Mouse (Mus musculus) cerebellum, adult 11 months (tissue): ENCODE results near the gene Slc48a1.
A peak's percentile ranks its signal among the peaks of the same experiment; 100 is the strongest.

ENCODE experiments used
- DNase-seq: peaks from one replicate; pipeline ENCODE4 v3.0.0; 2022

Gene Slc48a1

GRCm38 (mm10) chr15:97808532-97808931 lies 30.2 kb downstream of the Slc48a1 start:
- DNase-seq, result no peak

- no peak for DNase-seq
These were observed 30.9 kb downstream of the Slc48a1 start for GRCm38 (mm10) chr15:97809206-97809605.

- no peak for DNase-seq
These were observed 31.6 kb downstream of the Slc48a1 start for GRCm38 (mm10) chr15:97809942-97810341.

GRCm38 (mm10) chr15:97810399-97810798 lies 32.1 kb downstream of the Slc48a1 start:
- DNase-seq, result no peak

- no peak for DNase-seq
These were observed 33.0 kb downstream of the Slc48a1 start for GRCm38 (mm10) chr15:97811307-97811706.

- peak; percentile 81 for DNase-seq
These were observed 33.8 kb downstream of the Slc48a1 start for GRCm38 (mm10) chr15:97812126-97812525.

- DNase-seq, result no peak
These were observed 34.6 kb downstream of the Slc48a1 start for GRCm38 (mm10) chr15:97812875-97813274.

GRCm38 (mm10) chr15:97813452-97814204 lies 35.3 kb downstream of the Slc48a1 start:
- DNase-seq, result peak; percentile 86

GRCm38 (mm10) chr15:97814703-97815102 lies 36.4 kb downstream of the Slc48a1 start:
- no peak for DNase-seq

- DNase-seq, result no peak
These were observed 36.9 kb downstream of the Slc48a1 start for GRCm38 (mm10) chr15:97815254-97815653.

- no peak for DNase-seq
These were observed 38.1 kb downstream of the Slc48a1 start for GRCm38 (mm10) chr15:97816199-97816994.

- DNase-seq, result no peak
These were observed 41.6 kb downstream of the Slc48a1 start for GRCm38 (mm10) chr15:97819937-97820336.

GRCm38 (mm10) chr15:97821321-97821982 lies 43.1 kb downstream of the Slc48a1 start:
- DNase-seq, result no peak

- DNase-seq, result no peak
These were observed 43.7 kb downstream of the Slc48a1 start for GRCm38 (mm10) chr15:97821983-97822363.

- DNase-seq, result no peak
These were observed 44.4 kb downstream of the Slc48a1 start for GRCm38 (mm10) chr15:97822545-97823228.

GRCm38 (mm10) chr15:97823479-97823878 lies 45.2 kb downstream of the Slc48a1 start:
- no peak for DNase-seq

- no peak for DNase-seq
These were observed 45.7 kb downstream of the Slc48a1 start for GRCm38 (mm10) chr15:97824042-97824441.

GRCm38 (mm10) chr15:97825071-97825940 lies 47.0 kb downstream of the Slc48a1 start:
- no peak for DNase-seq

- no peak for DNase-seq
These were observed 47.7 kb downstream of the Slc48a1 start for GRCm38 (mm10) chr15:97825941-97826587.

- no peak for DNase-seq
These were observed 48.4 kb downstream of the Slc48a1 start for GRCm38 (mm10) chr15:97826588-97827261.

GRCm38 (mm10) chr15:97827401-97827800 lies 49.1 kb downstream of the Slc48a1 start:
- no peak for DNase-seq
